ENCODE assay signal across 8 mouse cellular contexts in genomic region chr6:113483729-113484128, GRCm38 (mm10). TPM values are rescaled to one million over a fixed set of nuclear protein-coding genes. Genes with fewer than 3 reads are reported as not detected.
A peak's percentile ranks its signal among the peaks of the same experiment; 100 is the strongest.
DNase-seq lines count a peak whose midpoint lies in the region; ATAC-seq and TF ChIP-seq lines count a peak whose summit lies in the region.

No protein-coding gene starts in this region.

- peak overlapping the region; percentile 73 for H3K9ac ChIP-seq in liver, postnatal 0 days (replicated peaks)

- H3K4me1 ChIP-seq in hindbrain, embryonic 10.5 days (replicated peaks), result peaks cover 53% of the 10 kb centered on the region
- H3K4me1 ChIP-seq in liver, postnatal 0 days (ENCODE audit: insufficient read depth), result peaks cover 26% of the 10 kb centered on the region
- peaks cover 19% of the 10 kb centered on the region for H3K4me1 ChIP-seq in small intestine, adult 2 months (ENCODE audit: control insufficient read depth, insufficient read depth, insufficient read length, low read length)

- ATAC-seq in frontal cortex, adult (ENCODE audit: low TSS enrichment), result peak; percentile 28
- ATAC-seq in liver, postnatal 0 days, result peak; percentile 9; the same call in 1 of the 2 replicates

- peak overlapping the region; percentile 62 for H3K4me3 ChIP-seq in hindbrain, embryonic 10.5 days
- H3K4me3 ChIP-seq in liver, postnatal 0 days (ENCODE audit: low read depth, low read length), result peak overlapping the region; percentile 66
- H3K4me3 ChIP-seq in small intestine, adult 2 months (ENCODE audit: low read depth, low read length), result peak overlapping the region; percentile 67

- peak overlapping the region; percentile 98 for H3K4me2 ChIP-seq in liver, postnatal 0 days (ENCODE audit: low read depth, low read length)

- H3K9me3 ChIP-seq in hindbrain, embryonic 10.5 days, result no peaks in the 10 kb centered on the region
- H3K9me3 ChIP-seq in liver, postnatal 0 days (ENCODE audit: low read length), result no peaks in the 10 kb centered on the region

- no peak for TF ChIP-seq POLR2A in small intestine, adult 2 months (IDR thresholded peaks at IDR 0.05; ENCODE audit: low read depth, low read length)

- peaks cover 38% of the 10 kb centered on the region for H3K27me3 ChIP-seq in hindbrain, embryonic 10.5 days (ENCODE audit: insufficient read depth, poor library complexity, severe bottlenecking)
- no peaks in the 10 kb centered on the region for H3K27me3 ChIP-seq in liver, postnatal 0 days (ENCODE audit: insufficient read depth, low read length)
- no peaks in the 10 kb centered on the region for H3K27me3 ChIP-seq in small intestine, adult 2 months (ENCODE audit: control insufficient read depth, insufficient read depth, low read length)

- DNase-seq in frontal cortex, adult 2 months (ENCODE audit: extremely low spot score in 1 of 2, low spot score in 1 of 2), result no peak
- DNase-seq in ES-CJ7 (ENCODE audit: low read depth, low spot score), result peak; percentile 64
- peak; percentile 35 for DNase-seq in embryo, embryonic 9.5 days (ENCODE audit: extremely low spot score)
- DNase-seq in hindbrain, embryonic 10.5 days (ENCODE audit: low spot score), result peak; percentile 38
- no peak for DNase-seq in liver, postnatal 0 days
- no peak for DNase-seq in urinary bladder, postnatal 10 days (ENCODE audit: low spot score)

- TF ChIP-seq EP300 in liver, postnatal 0 days (IDR thresholded peaks at IDR 0.05; ENCODE audit: low read depth), result no peak

- H3K27ac ChIP-seq in hindbrain, embryonic 10.5 days, result peak overlapping the region; percentile 94
- peak overlapping the region; percentile 87 for H3K27ac ChIP-seq in liver, postnatal 0 days (ENCODE audit: low read depth)
- peak overlapping the region; percentile 35; the same call in 1 of the 2 replicates for H3K27ac ChIP-seq in small intestine, adult 2 months (ENCODE audit: insufficient read depth, low read depth, low read length)

- peaks cover 22% of the 10 kb centered on the region for H3K36me3 ChIP-seq in hindbrain, embryonic 10.5 days
- peaks cover 6% of the 10 kb centered on the region; the same call in 1 of the 2 replicates for H3K36me3 ChIP-seq in liver, postnatal 0 days (replicated peaks; ENCODE audit: insufficient read depth, low read length)
- peaks cover 30% of the 10 kb centered on the region for H3K36me3 ChIP-seq in small intestine, adult 2 months (ENCODE audit: control insufficient read depth, insufficient read depth, low read length)

- WGBS in hindbrain, embryonic 10.5 days, result 15% methylated on average over 10 of the region's 10 CpGs
- WGBS in liver, postnatal 0 days (ENCODE audit: insufficient replicate concordance), result 6% methylated on average over 10 of the region's 10 CpGs
- 7% methylated on average over 10 of the region's 10 CpGs for WGBS in small intestine, adult 2 months

- TF ChIP-seq CTCF in liver, postnatal 0 days (IDR thresholded peaks at IDR 0.05; ENCODE audit: low read depth), result 0 out of 2 replicates have a peak, but pooled peaks have one; percentile 11
- TF ChIP-seq CTCF in small intestine, adult 2 months (IDR thresholded peaks at IDR 0.05; ENCODE audit: extremely low read depth, insufficient read length, insufficient replicate concordance, low read depth, low read length), result no peak

RNA-seq across cellular contexts. Expression of gene Creld1, which starts 0.6 kb away (rescaled TPM):
- polyA plus RNA-seq in frontal cortex, adult 2 months (2012; rRNA removed), result 64.3 and 65.2 TPM in 2 replicates
- 36.7 and 42.5 TPM in 2 replicates for polyA plus RNA-seq in hindbrain, embryonic 10.5 days (2016; fragmentation: Nextera tagmentation; extraction: Ambion mirVana)
- polyA plus RNA-seq in liver, postnatal 0 days (2015; fragmentation: Nextera tagmentation; extraction: Ambion mirVana), result 13.8 and 14.0 TPM in 2 replicates
- polyA plus RNA-seq in small intestine, adult 2 months (2012; rRNA removed), result 5.7 and 6.6 TPM in 2 replicates

RNA-seq across cellular contexts. Expression of gene Il17rc, which starts 12.5 kb away (rescaled TPM):
- 6.6 and 7.4 TPM in 2 replicates for polyA plus RNA-seq in frontal cortex, adult 2 months (2012; rRNA removed)
- polyA plus RNA-seq in hindbrain, embryonic 10.5 days (2016; fragmentation: Nextera tagmentation; extraction: Ambion mirVana), result 6.0 and 6.7 TPM in 2 replicates
- 12.9 and 13.1 TPM in 2 replicates for polyA plus RNA-seq in liver, postnatal 0 days (2015; fragmentation: Nextera tagmentation; extraction: Ambion mirVana)
- polyA plus RNA-seq in small intestine, adult 2 months (2012; rRNA removed), result 189 and 786 TPM in 2 replicates

RNA-seq across cellular contexts. Expression of gene Prrt3, which starts 18.0 kb away (rescaled TPM):
- polyA plus RNA-seq in frontal cortex, adult 2 months (2012; rRNA removed), result 30.2 and 31.0 TPM in 2 replicates
- 1.8 TPM in 2 replicates for polyA plus RNA-seq in hindbrain, embryonic 10.5 days (2016; fragmentation: Nextera tagmentation; extraction: Ambion mirVana)
- polyA plus RNA-seq in liver, postnatal 0 days (2015; fragmentation: Nextera tagmentation; extraction: Ambion mirVana), result 0.13 and 0.14 TPM in 2 replicates
- 0.05 TPM in 1 of 2 replicates, not detected in the other for polyA plus RNA-seq in small intestine, adult 2 months (2012; rRNA removed)

RNA-seq across cellular contexts. Expression of gene Il17re, which starts 25.4 kb away (rescaled TPM):
- polyA plus RNA-seq in frontal cortex, adult 2 months (2012; rRNA removed), result 0.27 and 0.36 TPM in 2 replicates
- 1.7 and 2.2 TPM in 2 replicates for polyA plus RNA-seq in hindbrain, embryonic 10.5 days (2016; fragmentation: Nextera tagmentation; extraction: Ambion mirVana)
- polyA plus RNA-seq in liver, postnatal 0 days (2015; fragmentation: Nextera tagmentation; extraction: Ambion mirVana), result 0.26 and 0.49 TPM in 2 replicates
- polyA plus RNA-seq in small intestine, adult 2 months (2012; rRNA removed), result 6.8 and 11.4 TPM in 2 replicates

RNA-seq across cellular contexts. Expression of gene Jagn1, which starts 41.4 kb away (rescaled TPM):
- 52.3 and 55.4 TPM in 2 replicates for polyA plus RNA-seq in frontal cortex, adult 2 months (2012; rRNA removed)
- polyA plus RNA-seq in hindbrain, embryonic 10.5 days (2016; fragmentation: Nextera tagmentation; extraction: Ambion mirVana), result 86.5 and 87.9 TPM in 2 replicates
- polyA plus RNA-seq in liver, postnatal 0 days (2015; fragmentation: Nextera tagmentation; extraction: Ambion mirVana), result 49.2 and 49.9 TPM in 2 replicates
- 36.9 and 39.4 TPM in 2 replicates for polyA plus RNA-seq in small intestine, adult 2 months (2012; rRNA removed)

Comparison
In these comparisons a context has a peak if more than half of its experiments do, and no peak if none do; other contexts are left out.
1. DNase-seq: peak in ES-CJ7 (single experiment), embryo, embryonic 9.5 days (single experiment) and hindbrain, embryonic 10.5 days (single experiment); none in frontal cortex, adult 2 months (0 of 2), liver, postnatal 0 days (single experiment) and urinary bladder, postnatal 10 days (single experiment).
2. H3K27ac ChIP-seq: peak in every context shown above with its lines; median percentile 94 in hindbrain, embryonic 10.5 days; 87 in liver, postnatal 0 days; 35 in small intestine, adult 2 months.
3. RNA of gene Il17rc, which starts 12.5 kb away (polyA plus RNA-seq): 189 to 786 TPM in small intestine, adult 2 months; 12.9 to 13.1 TPM in liver, postnatal 0 days, 6.0 to 6.7 TPM in hindbrain, embryonic 10.5 days and 6.6 to 7.4 TPM in frontal cortex, adult 2 months; every median in the first group is over 10 times any median in the second.
4. RNA of gene Prrt3, which starts 18.0 kb away (polyA plus RNA-seq): 30.2 to 31.0 TPM in frontal cortex, adult 2 months; 1.8 TPM in hindbrain, embryonic 10.5 days, 0.13 to 0.14 TPM in liver, postnatal 0 days and 0.05 TPM in small intestine, adult 2 months; every median in the first group is over 10 times any median in the second.
5. Peak in every context shown above with its lines, with median percentiles within 50 percentile points of each other: H3K4me3 ChIP-seq.